Mouse (Mus musculus) cortical plate, adult 2 months (tissue): ENCODE data around the gene Atxn7l3.

ENCODE experiments used
- CTCF ChIP-seq: fragments of 200-500 bp; IDR thresholded peaks from 2 replicates; pipeline ENCODE4 v1.5.1; 2011; ENCODE audit warnings: mild to moderate bottlenecking, control low read depth, low read length; ENCODE audit not compliant: insufficient read depth; ENCODE audit errors: extremely low read depth
- POLR2A ChIP-seq: fragments of 200-500 bp; IDR thresholded peaks from 2 replicates; pipeline ENCODE4 v1.6.1; 2011; ENCODE audit warnings: mild to moderate bottlenecking, low read length, control low read depth; ENCODE audit not compliant: insufficient read depth; ENCODE audit errors: extremely low read depth

GRCm38 (mm10) chr11:102241246-102241645 lies 55.2 kb downstream of the Atxn7l3 start:
- TF ChIP-seq POLR2A (no peak), CTCF (no peak)
